In the genomic region with DNA sequence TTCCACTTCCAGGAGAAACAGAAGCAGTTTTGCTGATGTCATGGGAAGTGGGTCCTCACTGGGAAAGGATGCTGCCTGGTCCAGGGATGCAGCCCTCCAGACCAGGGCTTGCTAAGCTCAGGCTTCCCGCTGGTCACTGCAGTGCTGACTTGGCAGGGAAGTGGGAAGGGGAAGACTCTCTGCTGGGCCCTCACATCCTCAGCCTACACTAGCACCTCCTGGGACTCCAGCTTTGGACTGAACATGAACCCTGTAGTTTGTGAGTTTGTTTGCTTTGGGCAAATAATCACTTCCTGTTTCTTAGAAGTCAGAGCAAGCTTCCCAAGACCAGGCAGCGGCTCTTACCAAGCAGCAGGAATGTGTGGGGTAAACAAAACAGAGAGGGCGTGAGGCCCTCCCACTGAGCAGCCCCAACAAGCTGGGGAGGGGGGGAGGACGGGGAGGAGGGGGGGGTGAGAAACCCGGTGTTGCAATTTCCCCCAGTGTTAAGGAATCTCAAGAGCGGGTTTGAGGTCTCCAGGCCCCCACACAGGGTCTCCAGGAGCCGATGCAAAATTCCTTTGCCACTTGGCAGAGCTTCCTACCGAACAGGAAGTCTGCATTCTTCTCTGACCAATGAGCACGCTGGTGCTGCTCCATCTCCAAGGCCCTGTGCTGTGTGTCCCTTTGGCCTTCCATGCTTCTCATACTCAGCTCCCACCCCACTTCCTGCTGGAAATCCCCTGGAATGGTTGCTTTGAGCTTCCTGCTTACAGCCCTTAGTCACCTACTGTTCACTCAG, we compare ENCODE assay signal across 8 mouse cellular contexts.
A peak's percentile ranks its signal among the peaks of the same experiment; 100 is the strongest.
DNase-seq lines count a peak whose midpoint lies in the region; ATAC-seq lines count a peak whose summit lies in the region.

No protein-coding gene starts in this region.

- peaks cover 5% of the 10 kb centered on the region for H3K27me3 ChIP-seq in forebrain, embryonic 12.5 days
- no peaks in the 10 kb centered on the region for H3K27me3 ChIP-seq in limb, embryonic 10.5 days (ENCODE audit: low read depth, poor library complexity, severe bottlenecking)
- peaks cover 13% of the 10 kb centered on the region for H3K27me3 ChIP-seq in midbrain, embryonic 10.5 days (ENCODE audit: low read depth, poor library complexity, severe bottlenecking)

- no peak overlapping the region for H3K27ac ChIP-seq in forebrain, embryonic 12.5 days
- peak overlapping the region; percentile 83 for H3K27ac ChIP-seq in limb, embryonic 10.5 days
- H3K27ac ChIP-seq in midbrain, embryonic 10.5 days (replicated peaks): peak overlapping the region; percentile 69

- H3K9me3 ChIP-seq in forebrain, embryonic 12.5 days: no peaks in the 10 kb centered on the region
- no peaks in the 10 kb centered on the region for H3K9me3 ChIP-seq in limb, embryonic 10.5 days (replicated peaks)
- H3K9me3 ChIP-seq in midbrain, embryonic 10.5 days (replicated peaks): no peaks in the 10 kb centered on the region

- H3K4me3 ChIP-seq in forebrain, embryonic 12.5 days (replicated peaks): no peak overlapping the region
- 0 out of 2 replicates have a peak overlapping the region, but pooled peaks have one; percentile 13 for H3K4me3 ChIP-seq in limb, embryonic 10.5 days
- peak overlapping the region; percentile 14; the same call in 1 of the 2 replicates for H3K4me3 ChIP-seq in midbrain, embryonic 10.5 days

- intact Hi-C loops in heart, postnatal 36 days (cut with DNase I): loop anchor here (1.0 to 5.0 kb wide), 2 partner anchors 214 to 366 kb away; a partner anchor contains a TSS

- no peak overlapping the region for H3K9ac ChIP-seq in forebrain, embryonic 12.5 days

- DNase-seq in adrenal gland, adult (ENCODE audit: inconsistent age in 2 of 2, low spot score in 1 of 2): peak; percentile 37 to 63
- no peak for DNase-seq in adrenal gland, postnatal 25 days
- peak; percentile 36 to 54 for DNase-seq in heart, postnatal 36 days
- DNase-seq in limb, embryonic 10.5 days (ENCODE audit: low spot score): peak; percentile 45
- DNase-seq in midbrain, embryonic 10.5 days (ENCODE audit: low spot score): peak; percentile 30
- DNase-seq in layer of hippocampus, adult 11-12 months (ENCODE audit: low spot score): no peak

- H3K36me3 ChIP-seq in forebrain, embryonic 12.5 days (replicated peaks): no peaks in the 10 kb centered on the region
- no peaks in the 10 kb centered on the region for H3K36me3 ChIP-seq in limb, embryonic 10.5 days
- H3K36me3 ChIP-seq in midbrain, embryonic 10.5 days: no peaks in the 10 kb centered on the region

- peak; percentile 64 for ATAC-seq in forebrain, embryonic 12.5 days (ENCODE audit: low FRiP score)
- no peak for ATAC-seq in erythroblast, adult 5-6 weeks (replicated peaks; ENCODE audit: low FRiP score, poor library complexity, severe bottlenecking)

- H3K4me2 ChIP-seq in forebrain, embryonic 12.5 days: no peak overlapping the region

- 12% methylated on average over 9 of the region's 9 CpGs for WGBS in forebrain, embryonic 12.5 days
- 11% methylated on average over 9 of the region's 9 CpGs for WGBS in limb, embryonic 10.5 days
- 15% methylated on average over 9 of the region's 9 CpGs for WGBS in midbrain, embryonic 10.5 days

- peaks cover 17% of the 10 kb centered on the region for H3K4me1 ChIP-seq in forebrain, embryonic 12.5 days
- H3K4me1 ChIP-seq in limb, embryonic 10.5 days: peaks cover 26% of the 10 kb centered on the region
- H3K4me1 ChIP-seq in midbrain, embryonic 10.5 days: peaks cover 31% of the 10 kb centered on the region

Comparison
In these comparisons a context has a peak if more than half of its experiments do, and no peak if none do; other contexts are left out.
1. DNase-seq: peak in adrenal gland, adult (2 of 2), heart, postnatal 36 days (2 of 2), limb, embryonic 10.5 days (single experiment) and midbrain, embryonic 10.5 days (single experiment); none in adrenal gland, postnatal 25 days (single experiment) and layer of hippocampus, adult 11-12 months (single experiment).